Mouse (Mus musculus): ENCODE measurements at regions not wholly inside any gene's neighbourhood (a gene's known extent, or its start where the extent isn't known, plus 50 kb on each side); places are given as distances from the start of the nearest gene placed in this dataset.

DNA sequence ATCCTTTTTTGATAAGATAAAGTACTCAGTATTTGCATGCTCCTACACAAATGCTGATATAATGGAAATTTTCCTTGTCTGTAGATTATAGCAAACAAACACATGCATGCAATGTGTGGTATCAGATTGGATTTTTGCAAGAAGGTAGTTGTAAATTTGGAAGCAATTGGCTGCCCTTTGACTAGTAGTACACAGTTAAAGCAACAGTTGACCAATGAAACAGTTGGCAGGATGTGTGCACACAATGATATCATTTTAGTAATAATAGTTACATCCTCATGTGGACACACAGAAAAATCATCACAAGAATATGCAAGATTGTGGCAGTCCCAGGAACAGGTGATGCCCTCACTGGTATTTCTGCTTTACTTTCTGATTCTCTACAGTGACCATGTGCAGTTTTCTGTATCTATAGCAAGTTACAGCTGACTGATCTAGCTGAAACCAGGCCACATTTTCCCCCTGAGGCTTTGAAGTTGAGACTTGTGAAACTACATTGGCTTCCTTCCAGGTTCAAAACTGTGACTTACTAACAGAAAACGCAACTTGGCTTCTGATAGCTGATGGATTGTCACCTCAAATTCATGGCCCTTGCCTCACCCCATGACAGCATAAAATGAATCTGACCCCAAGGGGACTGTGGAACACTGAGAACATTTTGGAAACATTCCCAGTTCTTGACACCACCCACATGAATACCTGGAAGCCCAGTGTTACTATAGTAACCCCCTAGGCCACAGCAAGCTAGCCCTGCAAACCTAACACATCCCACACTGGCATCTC is 136.3 kb upstream of the Gm37988 start:
- DNase-seq, result no peak
- intact Hi-C loops (cut with DNase I), result no loop called here

DNA sequence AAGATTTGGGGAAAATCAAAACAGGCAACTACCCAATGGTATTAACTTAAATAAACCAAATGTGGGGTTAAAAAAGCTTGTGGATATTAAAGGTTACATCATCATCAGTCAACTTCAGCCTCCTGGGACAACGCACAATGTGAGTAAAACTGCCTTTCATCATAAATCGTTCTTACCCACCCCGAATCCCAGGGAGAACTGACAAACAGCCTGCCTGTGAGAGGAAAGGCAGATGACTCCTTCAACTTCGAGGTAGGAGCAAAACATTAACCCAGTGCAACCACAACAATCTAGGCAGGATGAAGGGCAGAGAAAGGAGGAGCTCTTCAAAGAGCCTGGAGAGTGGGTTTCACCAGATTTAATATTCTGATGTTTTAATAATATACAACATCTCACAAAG is 135.3 kb upstream of the Gm37988 start:
- intact Hi-C loops (cut with DNase I), result no loop called here
- no peak for DNase-seq

DNA sequence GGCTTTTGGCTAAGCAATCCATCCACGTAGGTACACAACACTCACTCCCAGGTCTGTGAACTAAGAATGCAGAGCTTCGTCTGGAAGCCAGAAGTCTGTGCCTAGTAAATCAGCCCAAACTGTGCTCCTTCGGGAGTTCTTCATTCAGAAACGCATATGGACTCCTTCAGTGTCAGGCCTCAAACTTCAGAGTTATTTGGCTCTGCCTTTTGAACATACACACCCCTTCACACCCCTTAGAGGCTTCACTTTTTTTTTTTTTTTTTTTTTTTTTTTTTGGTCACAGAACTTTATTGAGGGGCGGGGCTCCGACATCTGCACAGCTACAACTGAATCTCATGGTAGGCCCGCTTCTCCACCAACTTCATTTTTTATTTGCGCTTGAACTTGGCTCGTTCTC is 120.1 kb upstream of the Gm37988 start:
- intact Hi-C loops (cut with DNase I), result no loop called here
- no peak for DNase-seq

DNA sequence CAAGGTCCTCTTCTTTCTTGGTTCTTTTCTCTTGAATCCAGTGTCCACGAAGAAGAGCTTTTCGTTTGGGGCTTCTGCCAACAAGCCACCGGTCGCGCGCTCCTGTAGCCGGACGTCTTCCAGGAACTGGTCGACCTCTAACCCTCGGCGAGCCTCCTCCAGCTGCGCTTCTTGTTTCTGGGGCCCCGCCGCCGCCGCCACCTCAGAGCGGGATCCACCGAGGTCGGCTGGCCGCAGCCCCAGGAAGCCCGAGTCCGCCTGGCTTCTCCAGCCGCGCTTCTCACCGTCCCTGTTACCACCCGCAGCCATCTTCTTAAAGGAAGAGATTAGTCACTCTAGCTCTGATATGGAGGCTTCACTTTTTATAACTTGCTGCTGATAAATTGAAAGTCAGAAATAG is 118.6 kb upstream of the Gm37988 start:
- intact Hi-C loops (cut with DNase I), result no loop called here
- DNase-seq, result no peak

DNA sequence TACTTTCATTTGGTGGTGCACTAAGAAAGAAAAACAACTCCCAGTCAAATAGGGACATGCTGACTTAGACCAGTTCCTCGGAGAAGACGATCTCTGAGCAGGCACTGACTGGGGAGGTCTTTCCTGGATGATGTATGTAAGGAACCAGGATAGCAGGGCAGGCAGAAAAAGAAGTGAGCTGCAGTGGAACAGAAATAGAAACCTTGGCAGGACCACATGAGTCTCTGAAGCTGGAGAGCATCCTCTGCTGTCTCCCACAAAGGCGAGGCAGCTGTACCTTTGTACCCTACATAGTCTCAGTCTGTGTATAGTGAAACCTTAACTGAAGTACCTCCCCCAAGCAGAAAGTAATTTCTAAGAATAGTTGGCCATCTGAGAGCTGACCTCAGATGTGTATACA is 104.4 kb upstream of the Gm37988 start:
- no peak for DNase-seq
- intact Hi-C loops (cut with DNase I), result no loop called here

DNA sequence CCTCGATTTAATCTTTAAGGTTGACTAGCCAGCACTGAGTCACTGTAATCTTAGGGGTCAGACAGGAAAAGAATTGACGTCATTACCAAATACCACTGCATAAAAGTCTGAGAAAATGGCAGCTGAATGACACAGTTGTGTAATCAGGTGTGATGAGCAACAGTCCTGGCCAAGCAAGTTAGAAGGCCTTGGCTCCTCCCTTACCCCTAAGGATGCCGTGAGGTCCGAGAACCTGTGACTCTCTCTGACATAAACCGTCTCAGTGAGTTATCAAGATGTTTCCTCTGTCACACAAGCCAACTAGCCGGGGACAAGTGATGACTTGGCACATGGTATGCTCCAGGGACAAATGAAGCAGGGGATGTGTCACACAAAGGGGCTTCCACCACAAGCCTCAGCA is 101.5 kb upstream of the Gm37988 start:
- intact Hi-C loops (cut with DNase I), result no loop called here
- no peak for DNase-seq

DNA sequence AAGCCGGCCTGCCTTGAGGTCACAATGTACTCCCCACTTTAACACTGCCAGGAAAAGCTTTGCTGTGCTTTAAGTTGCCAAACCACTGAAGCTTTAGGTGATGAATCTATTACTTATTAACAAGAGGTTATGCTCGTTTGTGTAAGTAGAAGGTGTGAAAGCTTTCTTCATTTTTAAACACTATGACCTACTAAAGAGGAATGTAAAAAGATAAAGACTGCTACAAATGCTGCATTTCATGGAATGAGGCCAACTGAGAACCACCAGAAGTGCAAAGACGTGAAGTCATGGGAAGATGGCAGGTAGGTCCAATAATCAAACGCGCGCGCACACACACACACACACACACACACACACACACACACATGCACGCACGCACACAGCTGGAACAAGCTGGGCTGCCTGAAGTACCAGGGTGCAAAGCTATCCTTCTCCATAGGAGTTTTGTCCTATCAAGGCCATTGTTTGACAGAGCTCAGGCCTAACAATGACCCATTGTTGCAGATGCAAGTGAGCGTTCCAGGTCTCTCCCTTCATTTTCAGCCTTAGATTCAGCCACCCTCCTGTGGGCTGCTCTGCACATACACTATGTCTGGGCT is 85.3 kb upstream of the Gm37988 start:
- intact Hi-C loops (cut with DNase I), result no loop called here
- no peak for DNase-seq

Data from gastrocnemius, postnatal 36 days (tissue).